Mouse (Mus musculus) E14TG2a.4 (cell line): ENCODE data around the gene Ccdc50.

ENCODE experiments used
- CTCF ChIP-seq: conservative IDR thresholded peaks from 2 replicates; pipeline ENCODE4 v1.5.1; 2014; ENCODE audit warnings: low read length
- POU5F1 ChIP-seq: IDR thresholded peaks from 2 replicates; pipeline ENCODE4 v1.6.1; 2014; ENCODE audit warnings: low read length, borderline replicate concordance

DNA sequence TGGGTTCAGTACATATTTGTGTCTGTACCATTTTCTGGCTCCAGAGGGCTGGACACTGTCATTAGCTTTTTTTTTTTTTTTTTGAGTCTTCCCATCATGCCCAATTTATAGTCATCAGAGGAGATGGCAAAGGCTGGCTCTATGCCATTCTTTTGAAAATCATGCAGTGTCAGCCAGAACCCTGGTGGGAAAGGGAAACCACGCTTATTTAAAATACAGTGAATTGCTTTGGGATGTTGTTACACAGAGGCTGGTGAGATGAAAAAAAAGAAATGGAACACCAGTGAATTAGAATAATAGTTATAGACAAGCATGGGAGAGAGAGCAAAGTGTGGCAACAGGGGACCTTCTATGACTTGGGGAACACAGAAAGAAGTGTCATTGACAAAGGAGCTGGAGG is 95.2 kb downstream of the Ccdc50 start:
- TF ChIP-seq CTCF (no peak), POU5F1 (no peak)
